Mouse (Mus musculus) CH12.LX (cell line): ENCODE results near the gene Rpl35. TPM values are rescaled to one million over a fixed set of nuclear protein-coding genes. Genes with fewer than 3 reads are reported as not detected.

Experiments used
- DNase-seq: peaks from one replicate; pipeline ENCODE4 v3.0.0-alpha.2; 2013; ENCODE audit errors: extremely low read depth
- H3K27ac ChIP-seq: 2 replicates; pipeline ENCODE4 v1.5.1; 2012; ENCODE audit warnings: low read depth, mild to moderate bottlenecking, control low read depth, moderate library complexity; ENCODE audit not compliant: insufficient read depth
- H3K27me3 ChIP-seq: replicated peaks from 2 replicates; pipeline ENCODE3; 2012; ENCODE audit warnings: inconsistent platforms
- H3K36me3 ChIP-seq, 2 experiments: replicated peaks in 1 of 2; 2 replicates each; pipeline versions ENCODE3 to v1.6.1; 2012; ENCODE audit warnings: inconsistent platforms in 1 of 2, low read length in 1 of 2, mild to moderate bottlenecking in 1 of 2, mixed read lengths in 1 of 2, moderate library complexity in 1 of 2; ENCODE audit not compliant: control insufficient read depth in 1 of 2, insufficient read depth in 1 of 2
- H3K4me1 ChIP-seq, 2 experiments: 2 replicates each; pipeline ENCODE4 v1.6.1; 2012; ENCODE audit warnings: inconsistent platforms in 1 of 2, moderate library complexity in 1 of 2; ENCODE audit not compliant: insufficient read depth in 2 of 2, control insufficient read depth in 1 of 2
- H3K4me2 ChIP-seq: 2 replicates; pipeline ENCODE4 v1.6.1; 2012; ENCODE audit warnings: low read depth, mild to moderate bottlenecking, control low read depth; ENCODE audit not compliant: poor library complexity, insufficient read depth, severe bottlenecking
- H3K4me3 ChIP-seq, 3 experiments: fragments of 150-350 bp in 1 of 3; sonication (generic) in 1 of 3; replicated peaks in 1 of 3; 2 replicates each; pipeline versions ENCODE3 to v1.5.1; 2011 to 2012; ENCODE audit warnings: low read depth in 2 of 3, low read length in 2 of 3, mild to moderate bottlenecking in 2 of 3, moderate library complexity in 2 of 3, control low read depth in 1 of 3, improper control_type of control experiment in 1 of 3, inconsistent platforms in 1 of 3, mixed read lengths in 1 of 3; ENCODE audit not compliant: poor library complexity in 1 of 3
- H3K79me2 ChIP-seq: replicated peaks from 2 replicates; pipeline ENCODE4 v1.6.1; 2012; ENCODE audit warnings: mild to moderate bottlenecking, moderate library complexity; ENCODE audit not compliant: control insufficient read depth, poor library complexity, insufficient read depth, severe bottlenecking; ENCODE audit errors: extremely low read depth
- H3K9ac ChIP-seq: 2 replicates; pipeline ENCODE4 v1.6.1; 2012; ENCODE audit warnings: low read depth, mild to moderate bottlenecking, control low read depth, moderate library complexity; ENCODE audit not compliant: insufficient read depth
- H3K9me3 ChIP-seq: replicated peaks from 2 replicates; pipeline ENCODE3; 2012; ENCODE audit warnings: low read length, inconsistent platforms, mixed read lengths
- BHLHE40 ChIP-seq: IDR thresholded peaks from 2 replicates; pipeline ENCODE4 v1.6.1; 2011; ENCODE audit warnings: mild to moderate bottlenecking, low read depth, low read length, improper control_type of control experiment
- CHD1 ChIP-seq: IDR thresholded peaks from 2 replicates; pipeline ENCODE4 v1.6.1; 2012; ENCODE audit warnings: low read depth, low read length, improper control_type of control experiment, inconsistent platforms
- CTCF ChIP-seq, 2 experiments: IDR thresholded peaks in 1 of 2; conservative IDR thresholded peaks in 1 of 2; 2 replicates each; pipeline ENCODE4 v1.5.1; 2011 to 2012; ENCODE audit warnings: low read depth in 2 of 2, low read length in 2 of 2, improper control_type of control experiment in 1 of 2, inconsistent platforms in 1 of 2, mild to moderate bottlenecking in 1 of 2, moderate library complexity in 1 of 2
- ELF1 ChIP-seq: IDR thresholded peaks from 2 replicates; pipeline ENCODE4 v1.6.1; 2014; ENCODE audit warnings: low read depth, mild to moderate bottlenecking, inconsistent platforms, low read length, improper control_type of control experiment
- EP300 ChIP-seq: IDR thresholded peaks from 2 replicates; pipeline ENCODE4 v1.6.1; 2011; ENCODE audit warnings: low read length, improper control_type of control experiment
- ETS1 ChIP-seq: conservative IDR thresholded peaks from 2 replicates; pipeline ENCODE4 v1.6.1; 2012; ENCODE audit warnings: low read depth, mild to moderate bottlenecking, inconsistent platforms, low read length, improper control_type of control experiment, moderate library complexity
- GABPA ChIP-seq: IDR thresholded peaks from 2 replicates; pipeline ENCODE4 v1.6.1; 2012; ENCODE audit warnings: low read depth, low read length, improper control_type of control experiment, inconsistent platforms; ENCODE audit not compliant: insufficient replicate concordance
- HCFC1 ChIP-seq: IDR thresholded peaks from 2 replicates; pipeline ENCODE4 v1.6.1; 2012; ENCODE audit warnings: low read depth, mild to moderate bottlenecking, inconsistent platforms, low read length, improper control_type of control experiment
- KAT2A ChIP-seq: IDR thresholded peaks from 2 replicates; pipeline ENCODE4 v1.6.1; 2012; ENCODE audit warnings: low read length, improper control_type of control experiment, inconsistent platforms; ENCODE audit not compliant: insufficient replicate concordance
- MEF2A ChIP-seq: IDR thresholded peaks from 2 replicates; pipeline ENCODE4 v1.6.1; 2014; ENCODE audit warnings: low read depth, mild to moderate bottlenecking, inconsistent platforms, low read length, improper control_type of control experiment, borderline replicate concordance
- MXI1 ChIP-seq: IDR thresholded peaks from 2 replicates; pipeline ENCODE4 v1.6.1; 2011; ENCODE audit warnings: mild to moderate bottlenecking, low read depth, low read length, improper control_type of control experiment
- PAX5 ChIP-seq: IDR thresholded peaks from 2 replicates; pipeline ENCODE4 v1.6.1; 2012; ENCODE audit warnings: low read length, inconsistent platforms, mixed read lengths
- POLR2A ChIP-seq: IDR thresholded peaks from 2 replicates; pipeline ENCODE4 v1.6.1; 2011; ENCODE audit warnings: low read depth, mild to moderate bottlenecking, improper control_type of control experiment, low read length
- POLR2AphosphoS2 ChIP-seq: IDR thresholded peaks from 2 replicates; pipeline ENCODE4 v1.6.1; 2011; ENCODE audit warnings: low read depth, low read length, improper control_type of control experiment
- RAD21 ChIP-seq: IDR thresholded peaks from 2 replicates; pipeline ENCODE4 v1.6.1; 2011; ENCODE audit warnings: low read depth, mild to moderate bottlenecking, low read length, improper control_type of control experiment, moderate library complexity
- RCOR1 ChIP-seq: conservative IDR thresholded peaks from 2 replicates; pipeline ENCODE4 v1.6.1; 2012; ENCODE audit warnings: low read depth, mild to moderate bottlenecking, inconsistent platforms, low read length, improper control_type of control experiment
- UBTF ChIP-seq: IDR thresholded peaks from 2 replicates; pipeline ENCODE4 v1.6.1; 2012; ENCODE audit warnings: low read depth, mild to moderate bottlenecking, inconsistent platforms, low read length, improper control_type of control experiment, moderate library complexity
- USF1 ChIP-seq: IDR thresholded peaks from 2 replicates; pipeline ENCODE4 v1.6.1; 2014; ENCODE audit warnings: low read depth, mild to moderate bottlenecking, inconsistent platforms, low read length, improper control_type of control experiment
- ZC3H11A ChIP-seq: IDR thresholded peaks from 2 replicates; pipeline ENCODE4 v1.6.1; 2012; ENCODE audit warnings: low read depth, mild to moderate bottlenecking, inconsistent platforms, low read length, improper control_type of control experiment
- ZKSCAN1 ChIP-seq: IDR thresholded peaks from 2 replicates; pipeline ENCODE4 v1.6.1; 2012; ENCODE audit warnings: low read depth, inconsistent platforms, low read length, improper control_type of control experiment, borderline replicate concordance
- ZNF384 ChIP-seq: IDR thresholded peaks from 2 replicates; pipeline ENCODE4 v1.6.1; 2012; ENCODE audit warnings: low read depth, low read length, improper control_type of control experiment, inconsistent platforms
- dilution Hi-C: fragments of 300-500 bp; cut with MboI; formaldehyde crosslinking; loops from 2 replicates; pipeline ENCODE4 v1.14.3; 2020; ENCODE audit warnings: low sequenced_read_pairs; ENCODE audit not compliant: extremely low pct_unique_long_range_greater_than_20kb, extremely low pct_ligation_motif_present
- in situ Hi-C: fragments of 300-500 bp; cut with MboI; formaldehyde crosslinking; loops from 3 replicates; pipeline ENCODE4 v1.14.3; 2019; ENCODE audit warnings: low sequenced_read_pairs, low pct_ligation_motif_present, low pct_unique_long_range_greater_than_20kb, mixed read lengths
- polyA plus RNA-seq: library from polyadenylated mRNA; unstranded; fragments of >175 nt; gene quantifications from 2 replicates; pipeline ENCODE4 v1.2.1, GENCODE M21; 2012; ENCODE audit warnings: low read depth; ENCODE audit not compliant: insufficient read length
- total RNA-seq, 2 experiments: library from RNA; depleted of rRNA; stranded (reverse); fragments of 300-350 nt in 1 of 2; fragments of >200 nt in 1 of 2; gene quantifications; 2 replicates each; pipeline ENCODE4 v1.2.3; 2012 to 2014

Gene Rpl35
- total and polyA plus RNA-seq, 3 experiments: 649 to 2,171 (median 976) TPM

DNA sequence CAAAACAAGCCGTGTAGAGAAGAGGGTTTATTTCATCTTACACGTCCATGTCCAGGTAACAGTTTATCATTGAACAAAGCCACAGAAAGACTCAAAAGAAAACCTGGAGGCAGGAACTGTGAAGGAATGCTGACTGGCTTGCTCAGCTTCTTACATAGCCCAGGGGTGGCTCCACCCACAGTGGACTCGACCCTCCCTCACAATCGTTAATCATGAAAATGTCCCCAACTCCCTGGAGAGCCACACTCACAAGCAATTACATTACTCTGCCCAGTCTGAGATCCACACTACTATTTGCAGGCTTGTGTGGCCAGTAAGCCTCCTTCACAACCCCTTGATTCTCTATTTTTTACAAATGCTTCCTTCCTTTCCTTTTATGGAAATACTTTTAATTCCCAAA, 41.2 kb downstream of the Rpl35 start:
- TF ChIP-seq ZNF384 (no peak), MEF2A (no peak), POLR2A (no peak)
- Histone ChIP-seq H3K36me3 (peaks cover 0 to 28% of the 10 kb centered on the region in 2 experiments), H3K27ac (no peak overlapping the region), H3K4me1 (peaks cover 0 to 11% of the 10 kb centered on the region in 2 experiments; a peak in 1 of 4 replicates), H3K4me2 (no peak overlapping the region), H3K9ac (no peak overlapping the region), H3K27me3 (no peaks in the 10 kb centered on the region), H3K9me3 (no peaks in the 10 kb centered on the region), H3K4me3 (no peak overlapping the region), H3K79me2 (no peaks in the 10 kb centered on the region)
- dilution Hi-C loops (no loop called here), in situ Hi-C loops (no loop called here)
- DNase-seq: no peak

DNA sequence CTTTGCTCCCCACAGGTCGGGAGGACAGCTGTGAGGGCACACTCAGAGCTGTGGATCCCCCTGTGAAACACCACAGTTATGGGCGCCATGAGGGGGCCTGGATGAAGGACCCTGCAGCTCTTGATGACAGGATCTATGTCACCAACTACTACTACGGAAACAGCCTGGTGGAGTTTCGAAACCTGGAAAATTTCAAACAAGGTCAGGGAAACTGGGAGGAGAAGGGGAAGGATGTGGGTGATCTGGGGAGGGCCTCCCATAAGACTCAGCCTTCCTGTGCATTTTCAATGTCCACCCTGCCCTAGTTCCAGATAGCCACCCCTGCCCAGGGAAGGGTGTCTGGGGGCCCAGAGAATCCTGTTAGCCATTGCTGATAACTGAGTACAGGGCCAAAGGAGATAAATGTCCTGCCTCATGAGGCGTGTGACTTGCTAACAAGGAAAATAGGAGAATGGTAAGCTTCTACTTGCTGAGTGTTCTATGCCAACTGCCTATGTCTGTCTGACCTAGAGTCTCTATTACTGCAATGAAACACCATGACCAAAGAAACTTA, 47.7 kb downstream of the Rpl35 start:
- no peak overlapping the region for H3K27ac ChIP-seq
- H3K4me3 ChIP-seq: no peak overlapping the region
- H3K9me3 ChIP-seq: no peaks in the 10 kb centered on the region
- in situ Hi-C loops: no loop called here
- peaks cover 7 to 26% of the 10 kb centered on the region in 2 experiments for H3K4me1 ChIP-seq
- H3K4me2 ChIP-seq: no peak overlapping the region
- peaks cover 0 to 65% of the 10 kb centered on the region in 2 experiments for H3K36me3 ChIP-seq
- DNase-seq: no peak
- H3K27me3 ChIP-seq: no peaks in the 10 kb centered on the region
- dilution Hi-C loops: no loop called here
- TF ChIP-seq CTCF (conservative IDR thresholded peaks at IDR 0.05 in 1 of 2, IDR thresholded peaks at IDR 0.05 in 1 of 2; ENCODE audit: low read depth in 2 of 2, low read length in 2 of 2) (no peak), ETS1 (no peak), ZKSCAN1 (no peak), GABPA (no peak), MXI1 (no peak), PAX5 (no peak), EP300 (no peak), ZNF384 (no peak), POLR2AphosphoS2 (no peak), HCFC1 (no peak), CHD1 (no peak), ZC3H11A (no peak), UBTF (no peak), RAD21 (no peak), KAT2A (no peak), BHLHE40 (no peak), ELF1 (no peak), USF1 (no peak), RCOR1 (no peak)
- H3K9ac ChIP-seq: no peak overlapping the region
- H3K79me2 ChIP-seq: no peaks in the 10 kb centered on the region
